Mouse (Mus musculus): Measurements from ENCODE around the gene Ston1.

The Ston1 gene

DNA sequence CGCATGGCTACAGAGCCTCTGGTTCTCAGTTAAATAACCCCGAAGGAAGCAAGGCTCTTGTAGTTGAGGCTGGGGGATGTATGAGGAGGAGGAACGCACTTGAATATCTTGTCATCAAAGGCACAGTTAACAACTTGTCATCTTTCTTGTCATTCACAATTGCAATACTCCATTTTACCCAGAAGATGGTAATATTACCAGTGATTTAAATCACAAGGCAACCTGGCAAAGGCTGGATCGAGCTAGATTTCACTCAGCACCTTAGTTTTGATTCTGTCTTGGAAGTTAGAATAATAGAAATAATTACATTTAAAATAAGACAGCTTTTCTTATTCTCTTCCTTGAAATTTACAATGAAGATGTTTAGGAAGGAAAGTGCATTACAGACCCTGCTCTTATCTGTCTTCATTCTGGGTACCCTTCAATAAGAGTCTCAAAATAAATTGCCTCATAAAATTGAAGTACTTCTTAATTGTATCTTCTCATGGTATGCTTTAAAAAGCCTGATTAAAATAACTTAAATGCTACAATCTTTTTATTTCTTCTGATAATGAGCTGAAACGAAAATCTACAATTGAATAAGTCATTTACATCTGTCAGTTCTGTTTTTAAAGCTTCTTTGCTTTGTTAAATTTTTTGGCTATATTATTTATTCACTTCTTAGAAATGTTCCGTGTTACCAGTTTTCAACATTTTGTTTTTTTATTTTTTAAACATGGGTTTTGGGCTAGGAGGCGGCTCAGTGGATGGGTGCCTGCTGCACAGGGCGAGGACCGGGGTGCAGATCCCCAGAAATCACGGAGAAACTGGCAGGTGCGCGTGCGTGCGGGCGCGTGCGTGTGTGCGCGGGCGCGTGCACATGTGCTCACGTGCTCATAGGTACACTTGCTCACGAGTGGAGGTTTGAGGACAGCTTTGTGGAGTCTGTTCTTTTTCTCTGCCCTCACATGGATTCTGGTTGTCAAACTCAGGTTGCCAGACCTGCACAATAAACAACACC, 78.1 kb downstream of the Ston1 start:
- no peak for DNase-seq (ENCODE audit: low spot score in 2 of 2)

GRCm38 (mm10) chr17:88688226-88688625, 90.7 kb downstream of the Ston1 start:
- no peak for DNase-seq (ENCODE audit: low spot score in 2 of 2)

- DNase-seq (ENCODE audit: low spot score in 2 of 2), result no peak
Measured at GRCm38 (mm10) chr17:88696656-88697333, 99.3 kb downstream of the Ston1 start.

DNA sequence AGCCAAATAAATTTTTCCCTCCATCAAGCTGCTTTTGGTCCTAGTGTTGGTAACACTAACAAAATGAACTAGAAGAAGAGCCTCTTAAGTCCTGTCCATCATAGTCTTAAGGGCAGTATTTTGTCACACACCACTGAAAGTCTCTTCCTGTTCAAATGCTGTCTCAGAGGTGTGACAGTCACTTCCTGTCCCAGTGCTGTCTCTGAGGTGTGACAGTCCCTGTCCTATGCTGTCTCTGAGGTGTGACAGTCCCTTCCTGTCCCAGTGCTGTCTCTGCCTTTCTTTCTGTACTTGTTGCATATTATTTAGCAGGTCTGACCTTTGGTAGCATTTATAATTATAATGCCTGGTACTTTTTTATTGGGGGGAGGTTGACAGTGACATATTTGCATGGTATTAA, 103.4 kb downstream of the Ston1 start:
- no peak for DNase-seq (ENCODE audit: low spot score in 2 of 2)

- no peak for DNase-seq (ENCODE audit: low spot score in 2 of 2)
Measured at GRCm38 (mm10) chr17:88702345-88702744, 104.9 kb downstream of the Ston1 start.

DNA sequence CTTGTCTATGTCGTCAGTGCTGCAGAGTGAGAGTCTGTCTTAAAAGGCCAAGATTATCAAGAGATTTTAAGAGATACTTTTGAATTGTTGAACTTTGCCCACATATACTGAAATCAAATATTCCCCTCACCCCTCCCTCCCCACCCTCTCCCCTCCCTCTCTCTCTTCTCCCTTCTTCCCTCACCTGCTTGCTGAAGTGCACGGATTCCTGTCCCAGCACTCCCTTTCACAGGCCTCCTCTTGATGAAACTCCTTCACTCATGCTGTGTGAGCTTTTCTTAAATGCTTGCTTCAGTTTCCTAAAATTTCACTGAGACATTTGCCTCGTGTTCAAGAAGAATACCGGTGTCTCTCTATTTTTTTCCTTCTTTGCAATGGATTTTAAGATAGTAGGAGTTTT, 105.6 kb downstream of the Ston1 start:
- DNase-seq (ENCODE audit: low spot score in 2 of 2), result no peak

DNA sequence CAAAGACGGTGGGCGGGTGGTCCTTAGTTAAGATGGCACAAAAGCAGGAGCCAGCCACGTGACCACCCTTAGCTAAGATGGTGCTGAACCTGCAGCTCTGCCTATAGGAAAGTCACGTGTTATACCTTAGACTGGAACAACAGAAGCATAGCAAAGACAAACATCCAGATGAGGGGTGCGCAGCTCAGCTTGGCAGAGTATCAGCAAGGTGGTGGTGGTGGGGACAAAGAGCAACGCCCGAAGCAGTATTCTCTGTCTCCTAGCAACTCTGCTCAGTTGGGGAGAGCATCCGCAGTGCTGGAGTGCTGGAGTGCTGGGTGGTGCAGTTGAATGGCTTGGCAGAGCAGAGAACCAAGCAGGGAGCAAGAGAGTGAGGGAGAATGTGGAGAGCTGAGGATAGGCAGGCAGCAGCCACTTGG, 108.8 kb downstream of the Ston1 start:
- DNase-seq (ENCODE audit: low spot score in 2 of 2), result no peak

Measured in spleen, postnatal 4 days (tissue).